ENCODE assay signal across 8 mouse cellular contexts in genomic region chr3:109340274-109341070, GRCm38 (mm10). TPM values are rescaled to one million over a fixed set of nuclear protein-coding genes. Genes with fewer than 3 reads are reported as not detected.
A peak's percentile ranks its signal among the peaks of the same experiment; 100 is the strongest.
DNase-seq lines count a peak whose midpoint lies in the region; ATAC-seq lines count a peak whose summit lies in the region.

Gene Vav3 (plus strand): TSS chr3:109340653.

- peak; percentile 44 for ATAC-seq in CD4-positive, CD25-positive, alpha-beta regulatory T cell, adult 4 months

- H3K4me1 ChIP-seq in hindbrain, embryonic 10.5 days (replicated peaks), result peaks cover 26% of the 10 kb centered on the region

- peak; percentile 54 for DNase-seq in brain, adult 2 months (ENCODE audit: low read depth, low spot score)
- DNase-seq in forelimb bud, embryonic 11.5 days (ENCODE audit: low read depth, low spot score), result peak; percentile 58
- DNase-seq in hindbrain, embryonic 10.5 days (ENCODE audit: low spot score), result peak; percentile 71
- peak; percentile 45 to 53 for DNase-seq in layer of hippocampus, postnatal 14 days (ENCODE audit: low spot score in 2 of 2)
- DNase-seq in lung, postnatal 25 days (ENCODE audit: low spot score), result peak; percentile 47
- peak; percentile 64 for DNase-seq in ovary, postnatal 36 days (ENCODE audit: low spot score)
- DNase-seq in thymus, postnatal 14 days, result peak; percentile 71

- WGBS in hindbrain, embryonic 10.5 days, result under 1% methylated on average over 92 of the region's 92 CpGs

- H3K9me3 ChIP-seq in hindbrain, embryonic 10.5 days, result no peaks in the 10 kb centered on the region

- H3K27ac ChIP-seq in hindbrain, embryonic 10.5 days, result peak within 1 kb of the TSS; percentile 91

- H3K4me3 ChIP-seq in hindbrain, embryonic 10.5 days, result peak within 1 kb of the TSS; percentile 83

- no peaks in the 10 kb centered on the region for H3K36me3 ChIP-seq in hindbrain, embryonic 10.5 days

- peaks cover 16% of the 10 kb centered on the region for H3K27me3 ChIP-seq in hindbrain, embryonic 10.5 days (ENCODE audit: insufficient read depth, poor library complexity, severe bottlenecking)

RNA-seq across cellular contexts. Expression of gene Vav3, which starts in this region (rescaled TPM):
- polyA plus RNA-seq in CD4-positive, CD25-positive, alpha-beta regulatory T cell, adult 4 months (2017; shearing (Covaris generic)), result 10 to 100 TPM; 10.1 to 13.1 TPM
- 8.9 and 12.2 TPM in 2 replicates for polyA plus RNA-seq in hindbrain, embryonic 10.5 days (2016; fragmentation: Nextera tagmentation; extraction: Ambion mirVana)
- 1 to 10 TPM; 8.8 to 9.0 TPM for total RNA-seq in layer of hippocampus, postnatal 14 days (2021)

Comparison
In these comparisons a context has a peak if more than half of its experiments do, and no peak if none do; other contexts are left out.
1. Peak in every context shown above with its lines: DNase-seq, ATAC-seq, H3K4me3 ChIP-seq and H3K27ac ChIP-seq.